Mouse (Mus musculus) granulocyte monocyte progenitor cell, adult 5-6 weeks (primary cell): ENCODE measurements around the gene Gm21738. TPM values are rescaled to one million over a fixed set of nuclear protein-coding genes. Genes with fewer than 3 reads are reported as not detected.
"Not testable (repeated sequence)": the region's sequence is repeated elsewhere in the genome, so short reads cannot be mapped to it uniquely, and the experiment has no call there.

Experiments used
- ATAC-seq: replicated peaks from 2 replicates; pipeline ENCODE4 v1.8.0; 2016; ENCODE audit warnings: mild to moderate bottlenecking, moderate TSS enrichment, inconsistent platforms; ENCODE audit not compliant: poor library complexity, severe bottlenecking
- total RNA-seq, 2 experiments: library from RNA; stranded (forward) in 1 of 2; stranded (reverse) in 1 of 2; fragments of 200-712, 200-1000 nt in 1 of 2; fragments of >200 nt in 1 of 2; fragmentation: Nextera tagmentation in 1 of 2; gene quantifications; 2 replicates each; pipeline ENCODE4 v1.2.3; 2014 to 2017

Gene Gm21738
- total RNA-seq (2014; fragmentation: Nextera tagmentation), result 1.9 and 14.5 TPM in 2 replicates
- total RNA-seq (2017), result 1.3 TPM in 1 of 2 replicates, not detected in the other

DNA sequence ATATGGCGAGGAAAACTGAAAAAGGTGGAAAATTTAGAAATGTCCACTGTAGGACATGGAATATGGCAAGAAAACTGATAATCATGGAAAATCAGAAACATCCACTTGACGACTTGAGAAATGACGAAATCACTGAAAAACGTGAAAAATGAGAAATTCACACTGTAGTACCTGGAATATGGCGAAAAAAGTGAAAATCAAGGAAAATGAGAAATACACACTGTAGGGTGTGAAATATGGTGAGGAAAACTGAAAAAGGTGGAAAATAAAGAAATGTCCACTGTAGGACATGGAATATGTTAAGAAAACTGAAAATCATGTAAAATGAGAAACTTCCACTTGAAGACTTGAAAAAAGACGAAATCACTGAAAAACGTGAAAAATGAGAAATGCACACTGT lies at the start of gene Gm21738:
Gene Gm21738 (minus strand): TSS at position 101 of the 400 bp plus-strand sequence.
- not testable (repeated sequence) for ATAC-seq

DNA sequence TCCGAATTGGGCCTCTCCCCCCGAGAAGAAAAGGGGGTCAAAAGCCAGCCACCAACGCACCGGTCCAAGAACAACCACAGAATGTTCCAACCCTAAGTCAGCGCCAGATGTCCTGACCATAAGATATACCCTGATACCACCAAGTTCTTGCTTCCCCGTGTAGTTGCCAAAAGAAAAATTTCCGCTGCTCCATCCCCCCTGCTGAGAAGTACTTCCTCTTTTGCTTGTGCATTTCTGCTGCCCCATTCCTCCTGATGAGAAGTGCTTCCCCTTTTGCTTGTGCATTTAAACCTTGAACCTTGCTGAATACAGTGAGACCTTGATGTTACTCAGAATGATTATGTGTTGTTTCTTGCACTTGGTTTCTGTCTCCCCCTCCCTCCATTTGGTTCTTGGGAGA lies 35.0 kb downstream of the Gm21738 start:
- ATAC-seq, result not testable (repeated sequence)

Other genes with a start within 250 kb of the Gm21738 start
- not detected in 2 replicates for gene Gm2244, start 131.0 kb upstream of the Gm21738 start, total RNA-seq (2014; fragmentation: Nextera tagmentation)
- not detected in 2 replicates for gene Gm2244, start 131.0 kb upstream of the Gm21738 start, total RNA-seq (2017)
- gene Gm2237, start 166.2 kb upstream of the Gm21738 start, total RNA-seq (2014; fragmentation: Nextera tagmentation), result 2.1 and 3.4 TPM in 2 replicates
- gene Gm2237, start 166.2 kb upstream of the Gm21738 start, total RNA-seq (2017), result not detected in 2 replicates
- gene Gm5458, start 183.7 kb upstream of the Gm21738 start, total RNA-seq (2014; fragmentation: Nextera tagmentation), result not detected in 2 replicates
- not detected in 2 replicates for gene Gm5458, start 183.7 kb upstream of the Gm21738 start, total RNA-seq (2017)